Mouse (Mus musculus) thymus, adult 2 months (tissue): ENCODE measurements at regions not wholly inside any gene's neighbourhood (a gene's known extent, or its start where the extent isn't known, plus 50 kb on each side); places are given as distances from the start of the nearest gene placed in this dataset.

Experiments used
- DNase-seq: peaks from one replicate; pipeline ENCODE4 v3.0.0; 2021
- H3K27ac ChIP-seq: fragments of 200-500 bp; 2 replicates; pipeline ENCODE4 v1.5.1; 2012; ENCODE audit warnings: low read length, control low read depth; ENCODE audit not compliant: control insufficient read depth, insufficient read depth
- H3K27me3 ChIP-seq: fragments of 200-500 bp; 2 replicates; pipeline ENCODE4 v1.6.1; 2012; ENCODE audit warnings: mild to moderate bottlenecking, low read length, moderate library complexity, mixed read lengths; ENCODE audit not compliant: control insufficient read depth, insufficient read depth
- H3K36me3 ChIP-seq: fragments of 200-500 bp; 2 replicates; pipeline ENCODE4 v1.6.1; 2012; ENCODE audit warnings: mild to moderate bottlenecking, low read length, moderate library complexity; ENCODE audit not compliant: control insufficient read depth, insufficient read depth
- H3K4me1 ChIP-seq: fragments of 200-500 bp; replicated peaks from 2 replicates; pipeline ENCODE4 v1.6.1; 2012; ENCODE audit warnings: low read length; ENCODE audit not compliant: control insufficient read depth, insufficient read depth
- H3K4me3 ChIP-seq: fragments of 200-500 bp; 2 replicates; pipeline ENCODE4 v1.5.1; 2012; ENCODE audit warnings: mild to moderate bottlenecking, low read length, control low read depth, moderate library complexity; ENCODE audit not compliant: control insufficient read depth, insufficient read depth
- CTCF ChIP-seq: fragments of 200-500 bp; IDR thresholded peaks from 2 replicates; pipeline ENCODE4 v1.5.1; 2012; ENCODE audit warnings: mild to moderate bottlenecking, control low read depth, low read length, moderate library complexity, borderline replicate concordance; ENCODE audit not compliant: control insufficient read depth, poor library complexity, insufficient read depth; ENCODE audit errors: extremely low read depth
- POLR2A ChIP-seq: fragments of 200-500 bp; IDR thresholded peaks from 2 replicates; pipeline ENCODE4 v1.6.1; 2012; ENCODE audit warnings: mild to moderate bottlenecking, low read length, control low read depth, moderate library complexity; ENCODE audit not compliant: control insufficient read depth, poor library complexity, insufficient read depth; ENCODE audit errors: extremely low read depth
- WGBS: fragments of 180-500 bp; shearing (Covaris S2); methylation state at CpG from one replicate; pipeline ENCODE4 v1.1.7; 2018; 5-methylcytosine and 5-hydroxymethylcytosine counted together

GRCm38 (mm10) chr12:52398511-52398975, 105.2 kb upstream of the Arhgap5 start:
- DNase-seq: no peak
- H3K4me1 ChIP-seq: no peaks in the 10 kb centered on the region
- H3K36me3 ChIP-seq: no peaks in the 10 kb centered on the region
- no peak overlapping the region for H3K4me3 ChIP-seq
- no peaks in the 10 kb centered on the region for H3K27me3 ChIP-seq
- TF ChIP-seq CTCF (no peak), POLR2A (no peak)
- no peak overlapping the region for H3K27ac ChIP-seq
- 94% methylated on average over 6 of the region's 6 CpGs for WGBS

- WGBS: 92% methylated on average over 3 of the region's 3 CpGs
- Histone ChIP-seq H3K4me3 (no peak overlapping the region), H3K27ac (no peak overlapping the region), H3K36me3 (no peaks in the 10 kb centered on the region), H3K4me1 (no peaks in the 10 kb centered on the region), H3K27me3 (no peaks in the 10 kb centered on the region)
- TF ChIP-seq CTCF (no peak), POLR2A (no peak)
- DNase-seq: no peak
Measured at GRCm38 (mm10) chr12:52400099-52400498, 103.7 kb upstream of the Arhgap5 start.

GRCm38 (mm10) chr12:52402711-52403110, 101.1 kb upstream of the Arhgap5 start:
- DNase-seq: no peak
- no peak for TF ChIP-seq CTCF
- TF ChIP-seq POLR2A: no peak
- H3K36me3 ChIP-seq: no peaks in the 10 kb centered on the region
- H3K27me3 ChIP-seq: no peaks in the 10 kb centered on the region
- H3K4me1 ChIP-seq: no peaks in the 10 kb centered on the region
- H3K27ac ChIP-seq: no peak overlapping the region
- WGBS: 95% methylated on average over 4 of the region's 4 CpGs
- H3K4me3 ChIP-seq: no peak overlapping the region

- Histone ChIP-seq H3K4me3 (no peak overlapping the region), H3K27me3 (no peaks in the 10 kb centered on the region), H3K4me1 (no peaks in the 10 kb centered on the region), H3K36me3 (no peaks in the 10 kb centered on the region), H3K27ac (no peak overlapping the region)
- DNase-seq: no peak
- TF ChIP-seq POLR2A: no peak
- 88% methylated on average over 6 of the region's 6 CpGs for WGBS
Measured at GRCm38 (mm10) chr12:52406386-52406785, 97.4 kb upstream of the Arhgap5 start.

GRCm38 (mm10) chr12:52408307-52408895, 95.4 kb upstream of the Arhgap5 start:
- Histone ChIP-seq H3K27me3 (no peaks in the 10 kb centered on the region), H3K4me1 (no peaks in the 10 kb centered on the region)
- whole genome bisulfite sequencing: 97% methylated on average over 8 of the region's 8 CpGs

GRCm38 (mm10) chr12:52409221-52409620, 94.6 kb upstream of the Arhgap5 start:
- 95% methylated on average over 3 of the region's 3 CpGs for WGBS

More at GRCm38 (mm10) chr12:52408307-52408895, 95.4 kb upstream of the Arhgap5 start:
- Histone ChIP-seq H3K27ac (no peak overlapping the region), H3K4me3 (no peak overlapping the region), H3K36me3 (no peaks in the 10 kb centered on the region)
- no peak for DNase-seq
- TF ChIP-seq POLR2A (no peak), CTCF (no peak)

GRCm38 (mm10) chr12:52412172-52412571, 91.6 kb upstream of the Arhgap5 start:
- no peak overlapping the region for H3K4me3 ChIP-seq
- TF ChIP-seq CTCF (no peak), POLR2A (no peak)
- H3K36me3 ChIP-seq: no peaks in the 10 kb centered on the region
- H3K4me1 ChIP-seq: no peaks in the 10 kb centered on the region
- no peak overlapping the region for H3K27ac ChIP-seq
- no peaks in the 10 kb centered on the region for H3K27me3 ChIP-seq
- DNase-seq: no peak
- WGBS: 94% methylated on average over 4 of the region's 4 CpGs

More at GRCm38 (mm10) chr12:52409221-52409620, 94.6 kb upstream of the Arhgap5 start:
- no peak overlapping the region for H3K27ac ChIP-seq
- no peaks in the 10 kb centered on the region for H3K36me3 ChIP-seq
- H3K4me3 ChIP-seq: no peak overlapping the region
- TF ChIP-seq POLR2A (no peak), CTCF (no peak)
- no peaks in the 10 kb centered on the region for H3K4me1 ChIP-seq
- DNase-seq: no peak
- no peaks in the 10 kb centered on the region for H3K27me3 ChIP-seq
